Mouse (Mus musculus) ES-Bruce4 (cell line): ENCODE measurements around the gene Fabp6.

Experiments used
- CTCF ChIP-seq: IDR thresholded peaks from one replicate; pipeline ENCODE4 v1.8.1; 2011; ENCODE audit warnings: low read depth, low read length
- EP300 ChIP-seq: IDR thresholded peaks from 2 replicates; pipeline ENCODE4 v1.6.1; 2011; ENCODE audit warnings: low read depth, low read length; ENCODE audit not compliant: insufficient read depth
- POLR2A ChIP-seq: IDR thresholded peaks from one replicate; pipeline ENCODE4 v1.8.1; 2011; ENCODE audit warnings: low read length; ENCODE audit not compliant: insufficient read depth

- TF ChIP-seq POLR2A (no peak), CTCF (no peak), EP300 (no peak)
Measured at GRCm38 (mm10) chr11:43551756-43552155, 49.6 kb downstream of the Fabp6 start.
